Mouse (Mus musculus) G1E (cell line): Measurements from ENCODE around the gene Pappa. TPM values are rescaled to one million over a fixed set of nuclear protein-coding genes. Genes with fewer than 3 reads are reported as not detected.

Experiments used
- ATAC-seq: 2 replicates; pipeline ENCODE4 v1.8.0; 2016; ENCODE audit warnings: mild to moderate bottlenecking; ENCODE audit not compliant: insufficient number of reproducible peaks, poor library complexity, low FRiP score, severe bottlenecking; ENCODE audit errors: extremely low read depth
- DNase-seq: peaks from one replicate; pipeline ENCODE4 v3.0.0; 2012; ENCODE audit warnings: low spot score
- H3K27me3 ChIP-seq: 2 replicates; pipeline ENCODE4 v1.6.1; 2012; ENCODE audit warnings: mild to moderate bottlenecking, low read length, inconsistent platforms; ENCODE audit not compliant: insufficient read depth
- H3K36me3 ChIP-seq: replicated peaks from 2 replicates; pipeline ENCODE3; 2012; ENCODE audit warnings: mild to moderate bottlenecking, inconsistent platforms
- H3K4me1 ChIP-seq: 2 replicates; pipeline ENCODE4 v1.6.1; 2012; ENCODE audit warnings: low read depth, low read length, inconsistent platforms, mixed read lengths; ENCODE audit not compliant: insufficient read depth
- H3K4me3 ChIP-seq: 2 replicates; pipeline ENCODE4 v1.5.1; 2012; ENCODE audit warnings: low read depth, mild to moderate bottlenecking, inconsistent platforms, low read length, moderate library complexity, mixed read lengths
- H3K9me3 ChIP-seq: replicated peaks from 2 replicates; pipeline ENCODE4 v1.6.1; 2012; ENCODE audit warnings: inconsistent platforms
- CTCF ChIP-seq: IDR thresholded peaks from 2 replicates; pipeline ENCODE4 v1.5.1; 2012; ENCODE audit warnings: low read depth, low read length, inconsistent platforms, mixed read lengths
- GATA1 ChIP-seq: IDR thresholded peaks from 2 replicates; pipeline ENCODE4 v1.6.1; 2012; ENCODE audit warnings: borderline replicate concordance, low read length, inconsistent platforms, mixed read lengths
- GATA2 ChIP-seq: IDR thresholded peaks from 2 replicates; pipeline ENCODE4 v1.6.1; 2012; ENCODE audit warnings: low read depth, low read length, inconsistent platforms, borderline replicate concordance
- POLR2AphosphoS5 ChIP-seq: IDR thresholded peaks from 2 replicates; pipeline ENCODE4 v1.6.1; 2012; ENCODE audit warnings: low read depth, low read length, inconsistent platforms; ENCODE audit not compliant: insufficient replicate concordance
- TAL1 ChIP-seq: conservative IDR thresholded peaks from 2 replicates; pipeline ENCODE4 v1.6.1; 2012; ENCODE audit warnings: low read depth, low read length, inconsistent platforms, mixed read lengths
- polyA plus RNA-seq: library from polyadenylated mRNA; stranded (reverse); fragments of >175 nt; gene quantifications from 2 replicates; pipeline ENCODE4 v1.2.3, GENCODE M21; 2012
- total RNA-seq, 2 experiments: library from RNA; stranded (forward) in 1 of 2; stranded (reverse) in 1 of 2; fragments of 200-1000 nt in 1 of 2; fragments of >200 nt in 1 of 2; fragmentation: Nextera tagmentation in 1 of 2; gene quantifications; 2 replicates each; pipeline ENCODE4 v1.2.3; 2014 to 2017

The Pappa gene
- total and polyA plus RNA-seq, 3 experiments = 0.05 TPM; not detected in 2

DNA sequence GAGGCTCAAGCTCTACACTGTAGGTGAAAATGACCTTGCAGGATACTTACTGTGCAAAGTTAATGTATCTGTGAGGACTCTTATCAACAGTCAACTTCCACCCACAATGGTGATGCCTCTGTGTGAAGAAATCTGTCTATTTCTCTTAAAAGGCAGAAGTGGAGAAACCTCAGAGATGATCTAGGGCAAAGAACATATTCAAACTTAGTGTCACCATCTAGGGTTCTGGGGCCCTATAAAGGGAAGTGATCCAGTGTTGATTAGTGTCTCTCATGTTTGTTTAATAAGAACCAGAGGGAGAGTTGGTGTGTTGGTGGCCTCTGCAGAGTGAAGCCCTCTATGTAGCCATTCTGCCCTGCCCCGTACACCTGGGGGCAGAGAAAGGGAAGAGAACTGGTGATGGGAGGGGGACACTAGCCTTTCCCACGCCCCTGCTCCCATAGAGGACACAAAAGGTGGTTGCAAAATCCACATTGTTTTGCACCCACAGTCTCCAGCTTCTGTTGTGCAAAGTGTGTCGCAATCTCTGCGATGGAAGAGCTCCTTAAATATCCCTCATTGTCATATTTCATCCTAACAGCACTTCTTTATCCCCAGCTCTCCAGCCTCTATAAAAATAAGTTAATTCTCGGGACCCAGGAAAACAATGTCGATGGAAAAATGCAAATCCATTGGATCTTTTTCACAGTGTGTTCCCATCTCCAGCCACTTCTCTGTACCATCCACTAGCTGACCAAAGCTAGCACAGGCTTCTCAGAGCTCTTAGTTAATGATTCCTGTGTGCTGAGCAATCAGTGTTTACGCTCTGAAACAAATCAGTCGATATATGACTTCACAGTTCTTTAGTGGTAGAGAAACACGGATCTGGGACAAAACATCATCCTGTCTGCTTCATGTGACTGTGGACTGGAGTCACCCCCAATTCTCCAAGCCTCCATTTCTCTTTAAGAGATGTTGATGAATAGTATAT is 174.5 kb downstream of the Pappa start:
- DNase-seq (no peak), ATAC-seq (no peak)
- Histone ChIP-seq H3K4me1 (no peaks in the 10 kb centered on the region), H3K9me3 (peaks cover 9% of the 10 kb centered on the region), H3K27me3 (no peaks in the 10 kb centered on the region), H3K36me3 (no peaks in the 10 kb centered on the region), H3K4me3 (no peak overlapping the region)
- TF ChIP-seq GATA2 (no peak), POLR2AphosphoS5 (no peak), CTCF (no peak), TAL1 (no peak), GATA1 (no peak)

DNA sequence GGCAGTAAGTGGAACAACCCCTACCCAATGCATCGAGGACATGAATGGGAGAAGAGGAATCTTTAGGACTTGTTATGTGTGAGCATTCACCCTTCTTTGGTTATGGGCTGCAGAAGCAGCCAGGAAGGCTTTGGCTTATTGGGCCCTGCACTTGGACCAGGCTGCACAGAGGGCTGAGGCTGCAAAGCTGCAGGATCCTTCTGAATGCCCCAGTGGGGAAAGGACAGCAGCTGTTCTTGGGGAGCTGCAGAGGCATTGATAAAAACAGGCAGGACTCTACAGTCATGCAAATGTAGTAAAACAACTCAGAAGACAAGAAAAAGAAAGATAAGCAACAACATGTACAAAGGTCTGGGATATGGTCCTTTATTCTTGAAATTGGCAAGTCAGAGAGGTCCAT is 175.4 kb downstream of the Pappa start:
- TF ChIP-seq GATA1 = no peak
- no peak for TF ChIP-seq POLR2AphosphoS5
- no peak for TF ChIP-seq TAL1
- no peak for TF ChIP-seq GATA2
- TF ChIP-seq CTCF = no peak
- DNase-seq = no peak
- Histone ChIP-seq H3K4me3 (no peak overlapping the region), H3K9me3 (peaks cover 9% of the 10 kb centered on the region), H3K36me3 (no peaks in the 10 kb centered on the region), H3K4me1 (no peaks in the 10 kb centered on the region), H3K27me3 (no peaks in the 10 kb centered on the region)
- ATAC-seq = no peak

DNA sequence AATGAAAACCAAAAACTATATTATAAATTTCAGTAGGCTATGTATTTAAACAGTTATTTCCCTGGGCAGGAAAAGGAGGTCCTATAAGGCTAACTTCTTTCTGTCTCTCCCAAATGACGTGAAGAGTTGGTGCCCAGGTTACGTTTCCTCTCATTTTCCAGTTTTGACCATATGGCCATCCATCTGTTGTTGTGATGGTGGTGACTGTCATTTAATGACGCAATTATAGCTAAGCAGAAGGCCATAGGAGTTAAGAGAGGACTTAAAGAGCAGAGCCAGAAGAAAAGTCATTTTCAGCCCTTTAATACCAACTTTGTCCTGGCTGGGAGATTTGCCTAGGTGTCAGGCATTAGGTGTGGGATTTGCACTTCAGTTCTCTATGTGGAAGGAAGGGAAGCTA is 176.5 kb downstream of the Pappa start:
- no peaks in the 10 kb centered on the region for H3K4me1 ChIP-seq
- ATAC-seq = no peak
- no peak for DNase-seq
- TF ChIP-seq POLR2AphosphoS5 (no peak), CTCF (no peak), TAL1 (no peak), GATA2 (no peak), GATA1 (no peak)
- H3K27me3 ChIP-seq = no peaks in the 10 kb centered on the region
- peaks cover 12% of the 10 kb centered on the region for H3K9me3 ChIP-seq
- H3K4me3 ChIP-seq = no peak overlapping the region
- H3K36me3 ChIP-seq = no peaks in the 10 kb centered on the region

DNA sequence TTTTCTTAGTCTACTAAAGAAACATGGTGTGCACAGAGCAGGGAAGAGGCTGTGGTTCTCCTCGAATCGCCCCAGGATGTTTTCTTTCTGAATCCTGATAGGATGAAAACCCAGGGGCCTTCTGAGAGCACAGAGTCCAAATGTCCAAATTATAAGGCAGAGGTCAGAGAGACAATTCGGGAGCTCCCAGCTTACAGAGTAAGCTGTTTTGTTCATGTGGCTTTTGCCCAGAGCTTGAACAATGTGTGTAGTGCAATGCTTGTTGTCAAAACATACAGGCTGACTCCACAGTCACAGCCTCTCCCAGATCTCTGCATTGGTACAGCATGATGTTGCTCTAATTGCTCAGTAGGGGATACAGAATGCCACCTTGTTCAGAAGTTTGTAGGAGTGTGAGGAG is 178.7 kb downstream of the Pappa start:
- H3K4me1 ChIP-seq = no peaks in the 10 kb centered on the region
- no peak overlapping the region for H3K4me3 ChIP-seq
- ATAC-seq = no peak
- no peak for TF ChIP-seq CTCF
- no peak for TF ChIP-seq TAL1
- TF ChIP-seq GATA2 = no peak
- no peak for TF ChIP-seq POLR2AphosphoS5
- TF ChIP-seq GATA1 = no peak
- peaks cover 12% of the 10 kb centered on the region for H3K9me3 ChIP-seq
- no peak for DNase-seq
- H3K27me3 ChIP-seq = no peaks in the 10 kb centered on the region
- no peaks in the 10 kb centered on the region for H3K36me3 ChIP-seq

DNA sequence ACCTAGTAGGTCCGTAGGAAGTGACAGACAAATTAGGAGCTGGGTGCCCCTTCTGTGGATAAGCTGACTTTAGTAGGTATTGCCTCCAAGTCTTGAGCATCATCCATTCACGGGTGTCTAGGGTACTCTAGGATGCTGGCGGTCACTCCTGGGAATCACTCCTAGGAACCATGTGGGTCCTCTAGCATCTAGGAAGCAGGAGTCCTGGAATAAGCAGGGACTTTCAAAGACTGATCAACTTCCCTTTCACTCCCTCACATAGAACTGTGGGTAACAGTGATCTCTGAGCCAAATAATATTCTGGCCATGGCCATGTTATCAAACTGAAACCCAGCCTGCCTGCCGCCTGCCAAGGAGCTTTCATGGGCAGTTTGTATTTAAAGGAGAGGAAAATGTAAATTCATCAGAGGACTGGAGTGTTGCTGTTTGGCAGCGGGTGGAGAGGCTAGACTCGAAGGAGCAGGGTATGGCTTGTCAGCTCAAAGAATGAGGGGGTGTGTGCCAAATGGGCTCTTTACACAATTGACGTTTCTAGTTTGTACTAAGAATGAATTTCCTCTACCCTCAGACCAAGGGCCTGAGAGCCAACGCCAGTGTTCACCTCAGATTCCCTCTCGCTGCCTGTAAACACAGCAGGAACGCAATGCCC is 194.0 kb downstream of the Pappa start:
- Histone ChIP-seq H3K9me3 (peaks cover 22% of the 10 kb centered on the region), H3K4me3 (no peak overlapping the region), H3K4me1 (no peaks in the 10 kb centered on the region), H3K27me3 (no peaks in the 10 kb centered on the region), H3K36me3 (no peaks in the 10 kb centered on the region)
- ATAC-seq (no peak), DNase-seq (no peak)
- TF ChIP-seq GATA2 (no peak), CTCF (no peak), TAL1 (no peak), POLR2AphosphoS5 (no peak), GATA1 (no peak)

DNA sequence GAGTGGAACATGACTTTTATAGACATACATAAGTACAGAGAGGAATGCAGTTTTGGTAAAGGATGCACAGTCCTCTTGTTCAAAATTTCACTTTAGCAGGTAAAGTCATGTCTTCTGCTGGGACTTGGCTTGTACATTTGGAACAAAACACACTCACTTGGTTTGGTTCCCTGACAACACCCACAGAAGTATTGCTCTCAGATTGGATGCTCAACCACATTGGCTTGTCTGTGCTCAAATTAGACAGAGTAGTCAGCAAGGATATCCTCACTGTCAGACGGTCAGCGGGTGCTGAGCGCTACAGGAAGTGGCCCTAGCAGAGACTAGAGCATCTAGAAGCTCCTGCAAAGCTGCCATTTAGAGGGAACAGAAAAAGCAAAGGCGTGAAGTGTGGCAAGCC is 197.4 kb downstream of the Pappa start:
- DNase-seq (no peak), ATAC-seq (no peak)
- Histone ChIP-seq H3K27me3 (no peaks in the 10 kb centered on the region), H3K36me3 (no peaks in the 10 kb centered on the region), H3K4me1 (no peaks in the 10 kb centered on the region), H3K9me3 (peaks cover 24% of the 10 kb centered on the region), H3K4me3 (no peak overlapping the region)
- no peak for TF ChIP-seq CTCF
- TF ChIP-seq TAL1 = no peak
- TF ChIP-seq POLR2AphosphoS5 = no peak
- no peak for TF ChIP-seq GATA2
- TF ChIP-seq GATA1 = no peak
